Mouse (Mus musculus): Measurements from ENCODE around the gene Gm28051. TPM values are rescaled to one million over a fixed set of nuclear protein-coding genes. Genes with fewer than 3 reads are reported as not detected.

Gm28051 gene
- polyA plus RNA-seq, 1 experiment from 2014 or later, result not detected

DNA sequence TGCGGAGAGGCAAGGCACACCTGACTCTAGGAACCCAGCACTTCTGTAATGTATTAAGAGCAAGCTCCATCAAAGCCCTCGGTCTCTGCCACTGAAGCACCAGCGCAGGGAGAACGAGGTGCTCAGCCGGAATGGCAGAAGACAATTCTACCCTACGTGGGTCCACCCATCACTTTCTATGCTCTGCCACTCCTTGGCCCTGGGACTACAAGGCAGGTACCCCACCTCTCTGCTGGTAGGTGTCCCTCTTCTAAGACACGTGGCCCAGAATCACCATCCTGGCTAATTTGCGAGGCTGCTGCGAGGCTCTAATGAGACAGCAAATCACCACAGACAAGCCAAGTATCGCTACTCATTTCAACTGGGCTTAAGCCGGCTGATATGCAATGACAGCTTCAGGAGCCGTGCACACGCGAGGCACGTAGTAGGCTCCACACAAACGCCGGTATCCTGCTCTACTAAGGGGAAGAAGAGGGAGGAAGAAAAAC lies 53.6 kb downstream of the Gm28051 start:
- no peak overlapping the region for H3K27ac ChIP-seq
- peak; percentile 5; the same call in 1 of the 2 replicates for ATAC-seq (ENCODE audit: insufficient number of reproducible peaks, insufficient read depth, low FRiP score, low TSS enrichment)

DNA sequence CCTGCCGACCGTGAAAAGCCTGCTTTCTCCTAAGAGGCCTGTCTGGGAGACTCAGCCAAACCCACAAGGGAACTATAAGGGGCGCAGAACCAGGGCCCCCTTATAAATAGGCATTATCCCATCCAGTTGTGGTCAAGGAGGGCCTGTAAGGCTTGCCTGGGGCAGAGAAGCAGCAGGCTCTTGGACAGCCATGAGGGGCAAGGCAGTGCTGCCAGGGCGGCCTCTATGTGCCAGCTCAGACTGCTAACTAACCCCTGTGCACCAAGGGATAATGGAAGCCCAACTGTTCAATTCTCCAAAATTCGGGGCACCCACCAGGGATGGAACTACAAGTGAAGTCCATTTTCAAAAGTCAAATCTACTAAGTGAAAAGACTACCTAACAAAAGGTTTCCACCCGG lies 54.1 kb downstream of the Gm28051 start:
- Histone ChIP-seq H3K9me3 (no peaks in the 10 kb centered on the region), H3K27ac (no peak overlapping the region), H3K27me3 (no peaks in the 10 kb centered on the region), H3K4me2 (replicated peaks) (peak overlapping the region; percentile 92), H3K36me3 (no peaks in the 10 kb centered on the region), H3K4me3 (peak overlapping the region; percentile 74), H3K9ac (no peak overlapping the region; the same call in none of the 2 replicates), H3K4me1 (peaks cover 40% of the 10 kb centered on the region)
- no peak for ATAC-seq (ENCODE audit: insufficient number of reproducible peaks, insufficient read depth, low FRiP score, low TSS enrichment)
- 38% methylated on average over 6 of the region's 6 CpGs for WGBS

More for the DNA sequence above, 53.6 kb downstream of the Gm28051 start:
- H3K4me2 ChIP-seq (replicated peaks), result peak overlapping the region; percentile 92
- peaks cover 34% of the 10 kb centered on the region for H3K4me1 ChIP-seq
- H3K36me3 ChIP-seq, result no peaks in the 10 kb centered on the region
- peak overlapping the region; percentile 71 for H3K9ac ChIP-seq
- WGBS, result 4% methylated on average over 17 of the region's 17 CpGs
- peak overlapping the region; percentile 74 for H3K4me3 ChIP-seq
- no peaks in the 10 kb centered on the region for H3K27me3 ChIP-seq
- H3K9me3 ChIP-seq, result no peaks in the 10 kb centered on the region

- Histone ChIP-seq H3K27me3 (no peaks in the 10 kb centered on the region), H3K9ac (no peak overlapping the region; the same call in 1 of the 2 replicates), H3K36me3 (no peaks in the 10 kb centered on the region), H3K27ac (peak overlapping the region; percentile 42; the same call in 1 of the 2 replicates), H3K9me3 (no peaks in the 10 kb centered on the region), H3K4me3 (peak overlapping the region; percentile 74), H3K4me1 (peaks cover 43% of the 10 kb centered on the region), H3K4me2 (replicated peaks) (peak overlapping the region; percentile 92)
- ATAC-seq (ENCODE audit: insufficient number of reproducible peaks, insufficient read depth, low FRiP score, low TSS enrichment), result no peak
- 5% methylated on average over 4 of the region's 4 CpGs for WGBS
Observed at GRCm38 (mm10) chr12:102703111-102703412, 54.5 kb downstream of the Gm28051 start.

DNA sequence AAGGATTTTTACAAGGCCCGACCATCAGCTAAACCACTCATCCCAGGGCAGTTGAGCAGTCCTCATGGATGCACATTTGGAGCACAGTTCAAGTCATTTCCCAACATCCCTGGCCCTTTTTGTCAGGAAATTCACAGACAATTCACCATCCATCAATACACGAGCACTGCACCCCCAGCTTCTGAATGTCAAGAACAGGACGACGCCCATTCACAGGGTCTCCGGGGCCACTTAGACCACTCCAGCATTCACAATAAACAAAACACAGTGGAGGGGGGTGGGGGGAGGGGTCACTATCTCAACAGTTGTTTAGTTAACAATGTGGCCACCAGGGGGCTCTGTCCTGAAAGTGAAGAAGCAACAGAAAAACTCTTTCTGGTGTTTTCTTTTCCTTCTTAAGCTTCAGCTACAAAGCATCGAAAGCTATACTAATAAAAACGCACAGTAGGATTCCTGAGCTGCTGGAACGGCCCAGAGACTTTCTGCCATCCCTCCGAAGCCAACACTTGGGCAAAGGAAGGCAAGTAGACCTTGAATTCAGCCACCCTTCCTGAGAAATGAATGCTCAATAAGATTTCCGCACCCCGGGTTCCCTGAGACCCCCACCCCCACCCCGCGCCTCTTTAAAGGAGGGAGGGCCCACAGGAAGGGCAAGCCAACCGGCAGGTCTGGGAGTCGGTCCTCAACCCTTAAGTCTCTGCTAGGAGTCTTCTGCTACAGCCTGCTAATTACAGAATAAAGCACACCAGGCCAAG lies 55.0 kb downstream of the Gm28051 start:
- Histone ChIP-seq H3K4me3 (peak overlapping the region; percentile 74), H3K27ac (peak overlapping the region; percentile 42; the same call in 1 of the 2 replicates), H3K4me1 (peaks cover 49% of the 10 kb centered on the region), H3K9ac (peak overlapping the region; percentile 1; the same call in 1 of the 2 replicates), H3K4me2 (replicated peaks) (peak overlapping the region; percentile 92), H3K9me3 (no peaks in the 10 kb centered on the region), H3K36me3 (no peaks in the 10 kb centered on the region), H3K27me3 (no peaks in the 10 kb centered on the region)
- no peak for ATAC-seq (ENCODE audit: insufficient number of reproducible peaks, insufficient read depth, low FRiP score, low TSS enrichment)
- 9% methylated on average over 15 of the region's 15 CpGs for WGBS

GRCm38 (mm10) chr12:102701691-102702207 lies 55.8 kb downstream of the Gm28051 start:
- Histone ChIP-seq H3K9me3 (no peaks in the 10 kb centered on the region), H3K4me2 (replicated peaks) (no peak overlapping the region; the same call in 1 of the 2 replicates), H3K36me3 (no peaks in the 10 kb centered on the region), H3K27me3 (no peaks in the 10 kb centered on the region), H3K4me1 (peaks cover 52% of the 10 kb centered on the region), H3K9ac (no peak overlapping the region), H3K27ac (no peak overlapping the region), H3K4me3 (no peak overlapping the region)
- WGBS, result 86% methylated on average over 5 of the region's 5 CpGs
- ATAC-seq (ENCODE audit: insufficient number of reproducible peaks, insufficient read depth, low FRiP score, low TSS enrichment), result no peak

- Histone ChIP-seq H3K4me3 (no peak overlapping the region), H3K27ac (peak overlapping the region; percentile 12; the same call in 1 of the 2 replicates), H3K9ac (no peak overlapping the region), H3K36me3 (no peaks in the 10 kb centered on the region), H3K27me3 (no peaks in the 10 kb centered on the region), H3K4me2 (replicated peaks) (no peak overlapping the region), H3K4me1 (peaks cover 59% of the 10 kb centered on the region), H3K9me3 (no peaks in the 10 kb centered on the region)
- no peak for ATAC-seq (ENCODE audit: insufficient number of reproducible peaks, insufficient read depth, low FRiP score, low TSS enrichment)
- WGBS, result 54% methylated on average over 12 of the region's 12 CpGs
Observed at GRCm38 (mm10) chr12:102700453-102700852, 57.1 kb downstream of the Gm28051 start.

- ATAC-seq (ENCODE audit: insufficient number of reproducible peaks, insufficient read depth, low FRiP score, low TSS enrichment), result no peak
- Histone ChIP-seq H3K4me1 (peaks cover 58% of the 10 kb centered on the region), H3K4me3 (no peak overlapping the region), H3K27ac (0 out of 2 replicates have a peak overlapping the region, but pooled peaks have one; percentile 77), H3K4me2 (replicated peaks) (no peak overlapping the region), H3K9me3 (no peaks in the 10 kb centered on the region), H3K36me3 (no peaks in the 10 kb centered on the region), H3K9ac (no peak overlapping the region), H3K27me3 (no peaks in the 10 kb centered on the region)
- WGBS, result 36% methylated on average over 1 of the region's 1 CpGs
Observed at GRCm38 (mm10) chr12:102699156-102699555, 58.4 kb downstream of the Gm28051 start.

- no peak overlapping the region for H3K4me3 ChIP-seq
- no peak for ATAC-seq (ENCODE audit: insufficient number of reproducible peaks, insufficient read depth, low FRiP score, low TSS enrichment)
- H3K4me2 ChIP-seq (replicated peaks), result no peak overlapping the region
- peaks cover 50% of the 10 kb centered on the region for H3K4me1 ChIP-seq
- no peaks in the 10 kb centered on the region for H3K9me3 ChIP-seq
- no peak overlapping the region for H3K9ac ChIP-seq
- WGBS, result 50% methylated on average over 1 of the region's 1 CpGs
- no peaks in the 10 kb centered on the region for H3K27me3 ChIP-seq
- H3K27ac ChIP-seq, result peak overlapping the region; percentile 77
- no peaks in the 10 kb centered on the region for H3K36me3 ChIP-seq
Observed at GRCm38 (mm10) chr12:102698089-102698684, 59.4 kb downstream of the Gm28051 start.

DNA sequence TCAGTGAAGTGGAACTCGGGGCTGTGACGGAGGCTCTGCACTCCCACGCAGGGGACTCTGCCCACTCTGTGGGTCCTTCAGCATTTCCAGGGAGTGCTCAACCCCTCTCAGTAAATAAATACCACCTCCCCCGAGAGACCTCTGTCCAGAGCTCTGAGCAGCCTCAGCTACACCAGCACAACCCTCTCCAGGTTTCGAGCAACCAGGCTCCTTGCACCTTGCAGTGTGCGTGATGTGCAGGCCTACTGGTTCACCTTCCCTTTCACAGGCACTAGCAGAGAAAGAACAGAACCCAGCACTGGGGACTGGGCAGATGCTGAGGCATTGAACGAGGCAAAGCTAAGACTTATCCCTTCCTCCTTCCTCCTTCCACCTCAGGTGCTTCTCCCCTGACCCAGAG lies 60.2 kb downstream of the Gm28051 start:
- Histone ChIP-seq H3K27ac (no peak overlapping the region), H3K4me1 (peaks cover 41% of the 10 kb centered on the region), H3K9me3 (no peaks in the 10 kb centered on the region), H3K9ac (no peak overlapping the region), H3K27me3 (no peaks in the 10 kb centered on the region), H3K4me2 (replicated peaks) (no peak overlapping the region), H3K4me3 (no peak overlapping the region), H3K36me3 (no peaks in the 10 kb centered on the region)
- ATAC-seq (ENCODE audit: insufficient number of reproducible peaks, insufficient read depth, low FRiP score, low TSS enrichment), result no peak
- WGBS, result 75% methylated on average over 7 of the region's 7 CpGs

DNA sequence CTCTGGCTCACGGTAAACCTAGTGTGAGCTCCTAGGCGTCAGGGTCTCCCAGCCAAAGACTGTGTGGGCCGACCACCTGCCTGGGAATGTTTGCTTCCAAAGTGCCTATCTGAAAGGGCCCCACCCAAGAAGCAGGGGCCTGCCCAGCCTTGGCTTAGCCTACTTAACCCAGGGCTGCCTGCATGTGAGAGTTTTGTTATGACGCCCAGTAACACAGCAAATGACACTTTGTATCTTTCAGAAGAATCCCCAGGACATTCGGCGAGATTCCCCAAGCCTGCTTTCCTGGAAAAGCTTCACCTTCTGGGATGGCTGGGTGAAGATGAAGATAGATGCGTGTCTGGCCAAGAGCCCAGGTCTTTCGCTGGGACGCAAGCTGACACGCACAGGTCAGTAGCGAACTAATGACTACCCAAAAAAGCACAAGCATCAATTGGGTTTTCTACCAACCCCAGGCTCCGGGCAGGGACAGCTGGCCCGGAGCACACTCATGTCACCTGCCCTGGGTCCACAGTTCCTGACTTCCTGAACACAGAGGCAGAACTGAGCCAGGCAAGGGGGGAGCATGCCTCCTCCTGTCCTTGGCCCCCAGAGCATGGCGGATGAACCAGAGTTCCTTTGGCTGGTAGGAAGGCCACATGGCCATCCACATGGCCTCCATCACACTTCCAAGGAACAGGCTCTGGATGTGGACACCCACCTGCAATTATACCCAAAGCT lies 60.8 kb downstream of the Gm28051 start:
- Histone ChIP-seq H3K27me3 (no peaks in the 10 kb centered on the region), H3K9me3 (no peaks in the 10 kb centered on the region), H3K4me3 (no peak overlapping the region), H3K4me2 (replicated peaks) (no peak overlapping the region), H3K4me1 (peaks cover 41% of the 10 kb centered on the region), H3K36me3 (no peaks in the 10 kb centered on the region), H3K27ac (no peak overlapping the region), H3K9ac (no peak overlapping the region)
- ATAC-seq (ENCODE audit: insufficient number of reproducible peaks, insufficient read depth, low FRiP score, low TSS enrichment), result no peak
- 90% methylated on average over 14 of the region's 14 CpGs for WGBS

DNA sequence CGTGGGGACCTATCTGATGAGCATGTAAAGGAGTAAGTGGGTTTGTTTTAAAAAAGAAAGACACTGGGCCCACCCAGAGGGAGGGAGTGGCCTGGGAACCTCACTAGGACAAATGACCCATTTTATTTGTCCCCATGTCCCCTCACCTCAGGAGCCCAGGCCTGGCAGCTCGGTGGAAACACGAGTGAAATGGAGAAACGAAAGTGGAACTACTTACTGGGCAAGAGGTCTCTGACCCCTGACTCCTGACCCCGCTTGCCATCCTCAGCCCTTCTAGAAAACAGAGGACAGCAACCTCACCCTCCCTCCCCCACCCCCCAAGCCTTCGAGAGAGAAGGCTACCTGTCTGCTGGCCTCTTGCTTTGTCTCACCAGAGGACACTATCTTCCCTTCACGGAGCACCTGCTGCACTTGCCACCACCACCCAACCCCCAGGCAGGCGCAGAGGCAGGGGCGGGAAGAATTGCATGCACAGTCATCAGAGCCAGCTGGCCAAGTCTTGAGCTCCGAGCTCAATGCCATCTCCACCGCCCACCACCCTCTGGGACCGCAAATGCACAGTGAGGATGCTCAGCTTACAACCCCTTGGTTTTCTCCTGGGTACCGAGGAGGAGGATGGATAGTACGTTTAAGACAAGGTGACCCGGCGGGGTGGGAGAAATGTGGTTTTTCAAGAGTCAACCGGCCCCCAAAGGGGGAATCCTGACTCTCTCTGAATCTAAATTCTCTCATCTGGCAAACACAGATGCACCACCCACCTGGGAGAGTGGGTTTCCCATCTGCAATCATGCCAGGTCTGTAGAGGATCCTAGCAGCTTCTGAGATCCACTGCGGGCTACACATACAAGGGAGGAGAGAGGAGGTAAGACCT lies 62.0 kb downstream of the Gm28051 start:
- H3K27ac ChIP-seq, result no peak overlapping the region
- H3K9ac ChIP-seq, result no peak overlapping the region
- H3K4me1 ChIP-seq, result peaks cover 38% of the 10 kb centered on the region
- no peak overlapping the region for H3K4me2 ChIP-seq (replicated peaks)
- no peak overlapping the region for H3K4me3 ChIP-seq
- no peaks in the 10 kb centered on the region for H3K9me3 ChIP-seq
- H3K36me3 ChIP-seq, result no peaks in the 10 kb centered on the region
- 57% methylated on average over 18 of the region's 18 CpGs for WGBS
- no peak for ATAC-seq (ENCODE audit: insufficient number of reproducible peaks, insufficient read depth, low FRiP score, low TSS enrichment)
- H3K27me3 ChIP-seq, result no peaks in the 10 kb centered on the region

Data from embryonic facial prominence, embryonic 12.5 days (tissue).